Mouse (Mus musculus): ENCODE measurements around the gene Celf3.

The Celf3 gene

DNA sequence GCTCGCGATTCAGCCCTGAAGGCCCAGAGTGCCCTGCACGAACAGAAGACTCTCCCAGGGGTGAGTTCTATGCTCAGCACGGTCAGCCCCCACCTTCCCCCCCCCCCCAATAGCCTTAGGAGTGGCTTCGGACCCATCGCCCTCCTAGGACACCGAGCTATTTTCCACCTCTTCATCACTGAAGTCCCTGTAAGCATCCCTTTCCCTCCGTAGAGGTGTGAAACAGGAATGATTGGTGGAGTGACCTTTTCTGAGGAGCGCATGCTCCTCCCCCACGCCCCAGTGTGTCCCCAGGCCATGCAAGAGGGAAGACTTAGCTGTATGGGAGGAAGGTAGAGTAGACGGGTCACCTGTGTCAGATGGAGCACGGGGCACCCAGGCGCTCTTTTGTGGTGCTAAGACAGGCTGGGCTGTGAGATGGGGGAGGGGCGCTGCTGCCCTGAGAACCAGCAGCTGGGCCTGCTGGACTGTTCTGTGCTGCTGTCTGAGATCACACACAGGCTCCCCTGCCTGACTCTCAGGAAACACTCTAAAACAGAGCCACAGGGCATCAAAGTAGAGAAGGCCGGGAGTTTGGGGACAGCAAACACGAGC is 2.3 kb downstream of the Celf3 start, which contains the start of gene Riiad1:
Gene Riiad1 (minus strand): TSS at position 51 of the 594 bp plus-strand sequence.
- DNase-seq (ENCODE audit: low spot score) = peak; percentile 56

DNA sequence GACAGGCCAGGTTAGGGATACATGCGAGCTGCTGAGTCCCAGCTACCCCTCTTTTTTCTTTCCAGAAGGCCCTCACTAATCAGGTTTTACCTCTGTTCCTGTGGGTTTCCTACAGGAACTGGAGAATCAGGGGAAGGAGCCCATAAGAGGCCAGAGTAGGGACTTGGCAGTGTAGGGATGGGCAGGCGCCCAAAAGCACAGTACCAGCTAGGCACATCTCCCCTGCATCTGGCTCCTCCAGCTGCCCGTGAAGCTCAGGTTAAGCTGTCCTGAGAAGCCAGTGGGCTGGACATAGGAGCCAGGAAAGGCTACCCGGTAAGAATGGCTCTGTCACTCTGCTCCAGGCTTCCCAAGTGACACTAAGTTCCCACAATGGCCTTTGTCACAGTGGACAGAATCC is 3.3 kb downstream of the Celf3 start:
- DNase-seq (ENCODE audit: low spot score) = no peak

DNA sequence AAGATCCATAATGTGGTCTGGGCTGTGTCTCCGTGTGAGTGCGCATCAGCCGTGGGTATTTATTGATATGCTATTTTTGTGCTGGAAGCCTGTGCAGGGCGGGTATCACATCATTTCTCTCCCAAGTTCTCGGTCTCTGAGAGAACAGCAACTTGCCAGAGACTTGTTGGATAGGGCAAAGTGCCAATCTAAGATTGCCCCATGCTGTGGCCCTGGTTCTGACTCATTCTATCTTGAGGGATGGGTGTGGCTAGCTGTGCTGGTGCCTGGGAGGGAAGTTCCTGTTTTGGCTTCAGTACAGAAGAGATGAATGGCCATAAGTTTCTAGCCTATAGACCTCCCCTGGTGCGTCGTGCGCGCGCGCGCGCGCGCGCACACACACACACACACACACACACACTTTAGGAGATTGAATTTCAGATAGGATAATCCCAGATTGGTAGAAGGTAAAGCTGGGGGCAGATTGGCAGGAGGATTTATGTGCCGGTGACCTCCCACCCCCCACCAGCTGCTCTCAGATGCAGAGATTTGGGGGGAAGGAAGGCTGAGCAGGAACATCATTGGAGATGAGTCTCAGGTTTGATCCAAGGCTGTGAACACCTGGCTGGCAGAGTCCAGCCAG is 4.8 kb downstream of the Celf3 start:
- no peak for DNase-seq (ENCODE audit: low spot score)

DNA sequence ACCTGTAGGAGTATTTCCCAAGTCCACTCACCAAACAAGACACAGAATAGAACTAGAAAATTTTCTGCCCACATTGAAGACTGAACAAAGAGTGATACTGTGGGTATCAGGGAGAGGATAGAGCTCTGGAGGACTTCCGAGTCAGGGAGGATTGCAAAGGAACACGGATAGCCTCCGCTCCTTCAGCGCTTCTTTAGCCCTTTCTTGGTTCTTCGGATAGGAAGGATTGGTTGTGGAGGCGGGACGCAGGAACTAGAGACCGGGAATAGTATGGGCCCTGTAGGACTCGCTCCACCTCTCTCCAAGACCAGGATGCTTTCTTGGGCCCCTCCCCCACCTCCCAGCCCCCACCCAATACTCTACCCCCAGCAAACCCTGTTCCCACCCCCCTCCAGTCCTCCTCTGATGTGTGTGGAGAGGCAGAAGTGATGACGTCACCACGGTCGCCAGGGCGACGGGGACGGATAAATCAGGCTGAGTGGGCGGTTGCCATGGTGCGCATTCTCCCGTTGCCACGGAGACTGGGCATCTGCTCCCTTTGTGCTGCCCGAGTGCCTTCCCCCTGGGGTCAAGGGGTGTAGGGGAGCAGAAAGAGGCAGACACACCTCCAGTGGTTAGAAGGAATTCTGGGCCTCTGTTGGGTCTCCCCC is 5.8 kb downstream of the Celf3 start:
- peak; percentile 93 for DNase-seq (ENCODE audit: low spot score)

DNA sequence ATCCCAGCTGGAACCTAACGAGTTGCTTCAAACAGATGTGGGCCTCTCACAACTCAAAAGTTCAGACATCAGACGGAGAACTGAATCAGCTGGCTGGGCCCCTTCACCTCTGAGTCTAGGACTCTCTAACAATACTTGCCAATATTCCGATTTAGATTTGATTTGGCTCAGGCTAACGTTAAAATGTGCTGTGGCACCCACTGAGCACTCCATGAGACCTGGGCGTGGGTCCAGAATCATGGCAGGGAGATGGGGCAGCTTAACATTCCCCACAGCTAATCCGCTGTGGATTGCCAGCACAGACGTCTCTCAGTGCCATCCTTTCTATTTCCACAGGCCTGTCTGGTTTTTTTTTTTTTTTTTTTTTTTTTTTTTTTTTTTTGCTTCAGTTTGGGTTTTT is 7.8 kb downstream of the Celf3 start:
- no peak for DNase-seq (ENCODE audit: low spot score)

DNA sequence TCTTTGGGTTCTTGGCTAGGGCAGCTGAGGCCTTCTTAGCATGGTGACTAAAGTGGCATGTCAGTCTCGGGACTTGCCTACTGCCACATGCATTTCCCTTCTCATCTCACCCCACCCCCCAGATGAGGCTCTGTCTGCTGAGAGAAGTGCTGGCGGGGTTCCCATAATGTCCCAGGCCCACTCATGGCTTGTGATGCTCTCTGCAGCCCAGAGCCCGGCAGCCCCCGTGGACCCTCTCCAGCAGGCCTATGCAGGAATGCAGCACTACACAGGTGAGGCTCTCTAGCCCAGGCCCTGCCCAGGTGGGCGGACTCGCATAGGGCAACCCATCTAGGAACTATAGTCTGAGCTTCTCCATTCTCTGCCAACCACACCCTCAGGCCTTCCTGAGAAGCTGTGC is 9.5 kb downstream of the Celf3 start:
- no peak for DNase-seq (ENCODE audit: low spot score)

DNA sequence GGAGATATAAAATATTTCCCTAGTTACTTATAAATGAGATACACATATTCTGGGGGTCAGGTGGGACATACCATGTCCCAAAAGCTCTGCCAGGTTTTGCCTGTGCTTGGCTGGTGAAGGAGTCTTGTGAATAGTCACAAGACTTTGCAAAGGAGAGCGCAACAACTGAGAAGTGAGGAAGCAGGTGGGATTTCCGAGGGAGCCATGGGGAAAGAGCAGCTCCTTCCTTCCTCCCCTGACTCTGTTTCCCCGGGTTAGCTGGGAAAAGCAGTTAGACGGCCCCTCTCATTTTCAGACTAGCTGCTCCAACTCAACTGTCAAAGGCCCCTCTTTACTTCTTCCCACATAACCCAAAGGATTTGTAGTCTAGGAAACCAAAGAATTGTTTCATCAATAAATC is 19.1 kb downstream of the Celf3 start:
- DNase-seq (ENCODE audit: low spot score) = no peak

DNA sequence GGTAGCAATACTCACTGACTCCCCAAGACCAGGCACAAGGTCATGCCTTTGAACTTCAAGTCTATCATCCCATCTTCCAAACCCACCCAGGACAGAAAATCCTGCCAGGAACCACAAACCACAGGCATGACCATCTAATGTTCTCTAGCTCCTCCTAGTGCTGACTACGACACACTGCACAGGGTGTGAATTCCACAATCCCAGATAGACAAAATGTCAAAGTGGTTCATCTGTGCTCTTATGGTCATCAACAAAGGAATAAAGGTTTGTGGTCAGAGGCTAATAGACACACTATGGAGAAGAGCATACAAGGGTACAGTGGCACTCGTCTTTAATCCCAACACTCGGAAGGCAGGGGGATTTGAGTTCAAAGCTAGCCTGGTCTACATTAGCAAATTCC is 24.1 kb downstream of the Celf3 start:
- DNase-seq (ENCODE audit: low spot score) = peak; percentile 70

DNA sequence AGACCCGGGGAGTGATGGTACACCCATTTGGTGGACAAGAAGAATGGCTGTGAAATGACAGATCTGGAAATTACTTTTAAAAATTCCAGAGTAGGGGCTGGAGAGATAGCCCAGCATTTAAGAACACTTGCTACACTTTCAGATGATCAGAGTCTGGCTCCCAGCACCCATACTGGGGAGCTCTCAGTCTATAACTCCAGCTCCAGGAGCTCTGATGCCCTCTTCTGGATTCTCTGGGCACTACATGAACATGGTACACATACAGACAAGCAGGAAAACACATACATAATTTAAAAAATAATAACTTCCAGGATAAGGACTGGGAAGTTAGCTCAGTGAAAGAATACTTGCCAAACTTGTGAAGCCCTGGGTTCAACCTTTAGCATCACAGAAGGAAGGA is 28.6 kb downstream of the Celf3 start:
- DNase-seq (ENCODE audit: low spot score) = peak; percentile 35

DNA sequence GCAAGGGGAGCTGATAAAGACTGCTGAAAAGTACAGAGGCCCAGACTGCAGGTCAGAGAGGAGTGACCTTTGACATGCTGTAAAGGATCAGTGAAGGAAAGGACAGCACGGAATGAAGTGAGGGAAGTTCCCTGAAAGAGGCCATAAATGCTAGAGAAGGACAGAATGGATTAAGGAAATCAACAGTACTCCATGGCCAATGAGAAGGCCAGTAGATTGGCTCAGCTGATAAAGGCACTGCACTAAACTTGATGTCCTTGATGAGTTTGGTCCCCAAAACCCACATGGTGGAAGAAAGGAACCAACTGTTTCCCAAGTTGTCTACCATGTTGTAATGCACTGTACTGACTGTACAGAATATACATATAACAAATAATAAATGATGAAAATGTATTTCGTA is 48.6 kb downstream of the Celf3 start:
- no peak for DNase-seq (ENCODE audit: low spot score)

DNA sequence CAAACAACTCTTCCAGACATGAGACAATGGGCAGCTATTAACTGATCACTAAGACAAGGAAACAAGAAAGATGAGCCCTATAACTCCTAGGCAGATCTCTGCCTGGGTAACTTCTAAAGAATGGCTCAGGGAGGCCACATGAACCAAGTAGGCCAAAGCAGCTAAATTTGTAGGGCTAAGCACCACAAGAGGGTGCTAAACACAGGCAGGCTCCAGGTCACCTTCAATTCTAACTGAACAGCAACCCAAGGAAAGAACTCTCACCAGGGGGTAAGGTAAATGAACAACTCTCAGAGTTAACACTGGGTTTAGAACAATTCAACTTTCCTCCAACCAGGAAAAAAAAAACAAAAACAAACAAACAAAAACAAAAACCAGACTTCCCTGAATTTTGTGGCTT is 55.9 kb downstream of the Celf3 start:
- DNase-seq (ENCODE audit: low spot score) = peak; percentile 41

DNA sequence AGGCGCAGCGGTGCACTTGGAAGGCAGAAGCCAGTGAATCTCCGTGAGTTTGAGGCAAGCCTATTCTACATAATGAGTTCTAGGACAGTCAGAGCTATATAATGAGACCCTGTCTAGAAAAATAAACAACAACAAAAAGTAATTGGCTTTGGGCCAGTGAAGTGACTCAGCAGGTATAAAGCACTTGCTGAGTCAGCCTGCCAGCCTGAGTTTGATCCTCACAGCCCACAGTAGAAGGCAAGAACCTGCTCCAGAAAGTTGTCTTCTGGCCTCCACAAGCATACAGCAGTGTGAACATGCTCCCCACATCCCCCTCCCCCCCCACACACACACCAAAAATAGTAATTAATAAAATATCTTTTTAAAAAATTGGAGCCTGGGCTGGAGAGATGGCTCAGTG is 59.1 kb downstream of the Celf3 start:
- DNase-seq (ENCODE audit: low spot score) = no peak

Data from retina, embryonic 14.5 days (tissue).